Mouse (Mus musculus) embryonic facial prominence, embryonic 15.5 days (tissue): ENCODE data around the gene Shprh. TPM values are rescaled to one million over a fixed set of nuclear protein-coding genes. Genes with fewer than 3 reads are reported as not detected.

Experiments used
- ATAC-seq: fragments of 200-750 bp; cut with Nextera tagmentation; 2 replicates; pipeline ENCODE4 v1.8.0; 2017; ENCODE audit warnings: low read depth, moderate TSS enrichment; ENCODE audit not compliant: insufficient number of reproducible peaks, low FRiP score, low TSS enrichment
- H3K27ac ChIP-seq: fragments of 300-500 bp; sonication (generic); replicated peaks from 2 replicates; pipeline ENCODE4 v1.5.1; 2015; ENCODE audit warnings: mild to moderate bottlenecking, inconsistent platforms
- H3K27me3 ChIP-seq: fragments of 300-500 bp; sonication (generic); 2 replicates; pipeline ENCODE4 v1.6.1; 2015; ENCODE audit warnings: inconsistent platforms
- H3K36me3 ChIP-seq: fragments of 300-500 bp; sonication (generic); 2 replicates; pipeline ENCODE4 v1.6.1; 2015; ENCODE audit warnings: mild to moderate bottlenecking, inconsistent platforms
- H3K4me1 ChIP-seq: fragments of 300-500 bp; sonication (generic); 2 replicates; pipeline ENCODE4 v1.6.1; 2015; ENCODE audit warnings: inconsistent platforms
- H3K4me2 ChIP-seq: fragments of 300-500 bp; sonication (generic); replicated peaks from 2 replicates; pipeline ENCODE4 v1.6.1; 2015; ENCODE audit warnings: mild to moderate bottlenecking, inconsistent platforms
- H3K4me3 ChIP-seq: fragments of 300-500 bp; sonication (generic); replicated peaks from 2 replicates; pipeline ENCODE4 v1.5.1; 2015; ENCODE audit warnings: mild to moderate bottlenecking, inconsistent platforms
- H3K9ac ChIP-seq: fragments of 300-500 bp; sonication (generic); 2 replicates; pipeline ENCODE4 v1.6.1; 2015; ENCODE audit warnings: inconsistent platforms
- H3K9me3 ChIP-seq: fragments of 300-500 bp; sonication (generic); replicated peaks from 2 replicates; pipeline ENCODE4 v1.6.1; 2016; ENCODE audit warnings: inconsistent platforms
- WGBS: fragments of 180-500 bp; shearing (Covaris S2); methylation state at CpG from one replicate; pipeline ENCODE4 v1.1.7; 2015; 5-methylcytosine and 5-hydroxymethylcytosine counted together
- polyA plus RNA-seq: library from polyadenylated mRNA; unstranded; fragments of >200 nt; fragmentation: Nextera tagmentation; extraction: Ambion mirVana; gene quantifications from 2 replicates; pipeline ENCODE4 v1.2.1, GENCODE M21; 2015

The Shprh gene
- 15.5 and 16.1 TPM in 2 replicates for polyA plus RNA-seq

DNA sequence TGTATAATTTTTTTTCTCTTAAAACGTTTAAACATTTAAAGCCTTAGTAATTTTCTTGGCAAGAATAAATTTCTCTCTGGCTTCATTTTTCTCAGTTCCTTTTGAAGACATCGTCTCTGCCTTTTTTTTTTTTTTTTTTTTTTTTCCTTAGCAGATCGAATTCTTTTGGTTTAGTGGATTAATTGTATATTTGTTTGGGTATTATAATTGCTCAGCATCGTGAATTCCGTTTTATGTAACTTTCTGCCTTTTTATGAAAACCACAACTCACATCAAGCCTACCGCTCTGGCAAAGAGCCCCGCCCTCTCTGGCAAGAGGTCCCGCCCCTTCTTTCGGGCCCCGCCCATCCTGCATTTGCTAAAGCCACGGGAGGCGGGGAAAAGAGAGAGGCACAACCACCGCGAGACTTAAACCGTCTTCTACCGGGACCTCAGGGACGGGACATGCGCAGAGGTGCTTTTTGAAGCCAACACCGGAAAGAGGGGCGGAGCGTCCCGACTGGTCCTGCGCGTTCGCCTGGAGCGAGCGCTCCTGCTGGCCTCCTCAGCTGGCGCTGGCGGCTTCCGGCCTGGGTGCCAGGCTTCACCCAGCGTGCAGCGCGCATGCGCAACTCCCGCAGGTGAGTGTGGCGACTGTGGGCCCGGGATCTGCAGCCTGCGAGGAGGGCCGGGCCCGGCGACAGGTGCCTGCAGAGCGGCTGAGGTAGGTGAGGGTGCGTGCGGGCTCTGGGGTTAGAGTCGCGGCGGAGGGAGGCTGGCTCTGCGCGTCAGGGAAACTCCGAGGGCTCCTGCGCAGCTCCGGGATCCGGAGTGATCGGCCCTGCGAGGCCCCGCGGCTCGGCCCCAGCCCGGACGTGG, at the start of gene Shprh:
TSS of gene Shprh (plus strand) at position 544 of the 858 bp plus-strand sequence.
- Histone ChIP-seq H3K36me3 (0 out of 2 replicates have a peak, but pooled peaks cover 8% of the 10 kb centered on the region), H3K27ac (peak within 1 kb of the TSS; percentile 78), H3K4me3 (peak within 1 kb of the TSS; percentile 85), H3K27me3 (no peaks in the 10 kb centered on the region), H3K4me2 (peak within 1 kb of the TSS; percentile 65), H3K9ac (peak within 1 kb of the TSS; percentile 87), H3K4me1 (peaks cover 10% of the 10 kb centered on the region), H3K9me3 (no peaks in the 10 kb centered on the region)
- WGBS, result under 1% methylated on average over 60 of the region's 60 CpGs
- ATAC-seq, result peak; percentile 99

GRCm38 (mm10) chr10:11121781-11122180, 27.4 kb upstream of the Shprh start:
- H3K9me3 ChIP-seq, result no peaks in the 10 kb centered on the region
- no peak overlapping the region for H3K9ac ChIP-seq
- no peak overlapping the region for H3K4me3 ChIP-seq
- H3K36me3 ChIP-seq, result no peaks in the 10 kb centered on the region
- H3K4me2 ChIP-seq, result no peak overlapping the region
- no peak for ATAC-seq
- H3K27me3 ChIP-seq, result no peaks in the 10 kb centered on the region
- WGBS, result 92% methylated on average over 2 of the region's 2 CpGs
- H3K4me1 ChIP-seq, result no peaks in the 10 kb centered on the region
- H3K27ac ChIP-seq, result no peak overlapping the region

- no peak for ATAC-seq
- no peaks in the 10 kb centered on the region for H3K36me3 ChIP-seq
- H3K9me3 ChIP-seq, result no peaks in the 10 kb centered on the region
- H3K27ac ChIP-seq, result no peak overlapping the region
- no peak overlapping the region for H3K4me3 ChIP-seq
- H3K4me2 ChIP-seq, result no peak overlapping the region
- peaks cover 6% of the 10 kb centered on the region for H3K4me1 ChIP-seq
- H3K9ac ChIP-seq, result no peak overlapping the region
- H3K27me3 ChIP-seq, result no peaks in the 10 kb centered on the region
These were observed 3.6 kb upstream of the Shprh start for GRCm38 (mm10) chr10:11145580-11145979.

DNA sequence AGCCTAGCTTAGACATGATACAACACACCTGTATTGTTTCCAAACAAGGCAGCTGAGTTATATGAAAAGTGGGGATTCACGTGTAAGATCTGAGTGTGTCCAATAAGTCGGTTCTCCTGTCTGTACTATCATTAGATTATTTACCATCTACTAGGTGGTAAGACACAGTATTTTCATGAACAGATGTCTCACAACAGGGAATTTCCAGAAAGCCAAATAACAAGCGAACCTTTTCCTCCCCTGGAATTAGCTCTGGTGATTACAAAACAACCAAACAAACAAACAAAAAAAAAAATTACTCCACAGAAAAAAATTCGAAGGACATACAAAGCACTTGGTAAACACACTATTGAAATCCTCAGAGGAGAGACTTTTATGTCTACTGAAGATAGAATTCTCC, 781 bp upstream of the Shprh start:
- no peaks in the 10 kb centered on the region for H3K9me3 ChIP-seq
- peaks cover 10% of the 10 kb centered on the region for H3K4me1 ChIP-seq
- H3K4me2 ChIP-seq, result peak overlapping the region; percentile 65; the same call in 1 of the 2 replicates
- H3K27ac ChIP-seq, result no peak overlapping the region
- 0 out of 2 replicates have a peak, but pooled peaks cover 8% of the 10 kb centered on the region for H3K36me3 ChIP-seq
- no peak overlapping the region for H3K9ac ChIP-seq
- no peaks in the 10 kb centered on the region for H3K27me3 ChIP-seq
- 80% methylated on average over 4 of the region's 4 CpGs for WGBS
- no peak for ATAC-seq
- H3K4me3 ChIP-seq, result peak overlapping the region; percentile 85; the same call in 1 of the 2 replicates

DNA sequence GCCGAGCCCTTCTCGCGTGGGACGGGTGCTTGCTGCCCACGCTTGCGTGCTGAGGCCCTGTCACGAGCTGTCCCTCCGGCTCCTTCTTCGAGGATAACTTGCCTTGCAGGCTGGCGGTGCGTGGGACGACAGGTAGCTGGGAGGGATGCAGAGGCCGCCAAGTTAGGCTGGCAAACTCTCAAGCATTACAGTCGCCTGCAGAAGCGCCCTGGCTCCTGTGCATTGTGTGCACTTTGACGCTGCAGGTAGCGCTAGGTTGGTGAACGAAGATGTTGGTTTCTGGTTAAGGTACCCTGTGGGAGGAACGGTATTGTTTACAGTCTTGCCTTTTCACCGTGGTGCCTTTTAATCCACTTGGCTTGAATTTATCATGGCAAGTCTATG, 507 bp downstream of the Shprh start:
- Histone ChIP-seq H3K4me2 (peak overlapping the region; percentile 65), H3K36me3 (peaks cover 10% of the 10 kb centered on the region; the same call in 1 of the 2 replicates), H3K4me1 (peaks cover 10% of the 10 kb centered on the region), H3K27me3 (no peaks in the 10 kb centered on the region), H3K9me3 (no peaks in the 10 kb centered on the region), H3K27ac (peak overlapping the region; percentile 78), H3K9ac (peak overlapping the region; percentile 87), H3K4me3 (peak overlapping the region; percentile 85)
- peak; percentile 12 for ATAC-seq
- under 1% methylated on average over 20 of the region's 20 CpGs for WGBS

GRCm38 (mm10) chr10:11151644-11152043, 2.4 kb downstream of the Shprh start:
- Histone ChIP-seq H3K9me3 (no peaks in the 10 kb centered on the region), H3K27ac (no peak overlapping the region), H3K4me3 (no peak overlapping the region), H3K4me1 (peaks cover 10% of the 10 kb centered on the region), H3K36me3 (peaks cover 17% of the 10 kb centered on the region; the same call in 1 of the 2 replicates), H3K27me3 (no peaks in the 10 kb centered on the region), H3K9ac (no peak overlapping the region), H3K4me2 (no peak overlapping the region)
- no peak for ATAC-seq
- 93% methylated on average over 14 of the region's 14 CpGs for WGBS

GRCm38 (mm10) chr10:11157039-11157438, 7.8 kb downstream of the Shprh start:
- H3K4me1 ChIP-seq, result no peaks in the 10 kb centered on the region
- no peaks in the 10 kb centered on the region for H3K27me3 ChIP-seq
- WGBS, result 89% methylated on average over 9 of the region's 9 CpGs
- H3K4me2 ChIP-seq, result no peak overlapping the region
- no peak overlapping the region for H3K9ac ChIP-seq
- peaks cover 37% of the 10 kb centered on the region for H3K36me3 ChIP-seq
- H3K27ac ChIP-seq, result no peak overlapping the region
- no peak overlapping the region for H3K4me3 ChIP-seq
- no peaks in the 10 kb centered on the region for H3K9me3 ChIP-seq
- no peak for ATAC-seq

DNA sequence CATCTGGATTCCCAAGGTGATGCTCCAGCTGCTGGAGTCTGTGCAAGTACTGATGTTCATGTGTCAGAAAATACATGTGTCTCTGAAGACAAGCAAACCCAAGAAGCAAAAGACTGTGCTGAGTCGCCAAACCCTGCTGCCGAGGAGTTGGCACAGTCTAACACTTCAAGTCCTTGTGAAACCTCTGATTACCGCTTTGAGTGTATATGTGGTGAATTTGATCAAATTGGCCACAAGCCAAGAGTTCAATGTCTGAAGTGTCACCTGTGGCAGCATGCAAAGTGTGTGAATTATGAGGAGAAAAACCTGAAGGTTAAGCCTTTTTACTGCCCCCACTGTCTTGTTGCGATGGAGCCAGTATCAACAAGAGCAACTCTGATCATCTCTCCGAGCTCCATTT, 15.3 kb downstream of the Shprh start:
- no peak overlapping the region for H3K27ac ChIP-seq
- H3K27me3 ChIP-seq, result no peaks in the 10 kb centered on the region
- no peak overlapping the region for H3K4me2 ChIP-seq
- H3K9ac ChIP-seq, result no peak overlapping the region
- no peaks in the 10 kb centered on the region for H3K4me1 ChIP-seq
- no peaks in the 10 kb centered on the region for H3K9me3 ChIP-seq
- H3K4me3 ChIP-seq, result no peak overlapping the region
- H3K36me3 ChIP-seq, result peaks cover 56% of the 10 kb centered on the region
- WGBS, result 86% methylated on average over 5 of the region's 5 CpGs
- no peak for ATAC-seq

GRCm38 (mm10) chr10:11170252-11170651, 21.0 kb downstream of the Shprh start:
- 90% methylated on average over 5 of the region's 5 CpGs for WGBS
- Histone ChIP-seq H3K4me2 (no peak overlapping the region), H3K4me3 (no peak overlapping the region), H3K27me3 (no peaks in the 10 kb centered on the region), H3K27ac (no peak overlapping the region), H3K36me3 (peaks cover 63% of the 10 kb centered on the region), H3K9me3 (no peaks in the 10 kb centered on the region), H3K4me1 (no peaks in the 10 kb centered on the region), H3K9ac (no peak overlapping the region)
- no peak for ATAC-seq

- no peak overlapping the region for H3K4me3 ChIP-seq
- no peaks in the 10 kb centered on the region for H3K27me3 ChIP-seq
- H3K9ac ChIP-seq, result no peak overlapping the region
- H3K36me3 ChIP-seq, result peaks cover 54% of the 10 kb centered on the region
- 91% methylated on average over 4 of the region's 4 CpGs for WGBS
- no peak overlapping the region for H3K4me2 ChIP-seq
- no peaks in the 10 kb centered on the region for H3K9me3 ChIP-seq
- no peak overlapping the region for H3K27ac ChIP-seq
- ATAC-seq, result no peak
- H3K4me1 ChIP-seq, result no peaks in the 10 kb centered on the region
These were observed 22.4 kb downstream of the Shprh start for GRCm38 (mm10) chr10:11171615-11172014.

DNA sequence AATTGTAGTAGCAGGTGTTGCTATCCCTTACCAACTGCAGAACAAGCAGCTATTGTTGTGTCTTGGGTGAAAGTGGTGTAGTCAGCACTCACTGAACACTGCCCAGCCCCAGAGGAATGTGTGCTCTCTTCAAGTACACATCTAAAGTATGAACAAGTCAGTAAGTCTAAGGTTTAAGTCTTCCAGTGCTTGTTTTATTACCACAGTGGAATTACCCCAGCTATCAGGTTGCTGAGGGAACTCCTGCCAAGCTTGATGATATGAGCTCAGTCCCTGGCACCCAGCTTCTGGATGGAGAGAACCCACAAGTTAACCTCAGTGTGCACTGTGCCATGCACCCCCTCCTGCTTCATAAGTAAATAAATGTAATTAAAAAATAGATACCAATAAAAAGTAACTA, 23.3 kb downstream of the Shprh start:
- no peak for ATAC-seq
- Histone ChIP-seq H3K36me3 (peaks cover 54% of the 10 kb centered on the region), H3K9me3 (no peaks in the 10 kb centered on the region), H3K4me1 (no peaks in the 10 kb centered on the region), H3K4me3 (no peak overlapping the region), H3K4me2 (no peak overlapping the region), H3K9ac (no peak overlapping the region), H3K27ac (no peak overlapping the region), H3K27me3 (no peaks in the 10 kb centered on the region)
